ENCODE assay signal across 11 mouse cellular contexts in genomic region chr10:81462415-81462804, GRCm38 (mm10). TPM values are rescaled to one million over a fixed set of nuclear protein-coding genes. Genes with fewer than 3 reads are reported as not detected.
DNase-seq lines count a peak whose midpoint lies in the region; ATAC-seq and TF ChIP-seq lines count a peak whose summit lies in the region.
"Had no signal": no experiment of that assay in that cellular context is flagged by ENCODE, and none has a peak within 500 bp of the region (broad histone marks: within the 10 kb centered on the region; RNA-seq: fewer than 3 reads in every experiment).

No protein-coding gene starts in this region.

- H3K9ac ChIP-seq in ES-Bruce4 (ENCODE audit: low read depth, poor library complexity, severe bottlenecking): no peak overlapping the region
- H3K9ac ChIP-seq: forebrain, embryonic 13.5 days had no signal

- no peak for TF ChIP-seq EP300 in ES-Bruce4 (IDR thresholded peaks at IDR 0.05; ENCODE audit: insufficient read depth, low read depth, low read length)

- ATAC-seq in inflammation-experienced regulatory T-cells, adult 6 months: no peak
- ATAC-seq: forebrain, embryonic 13.5 days had no signal

- H3K27me3 ChIP-seq in ES-Bruce4 (ENCODE audit: control insufficient read depth, insufficient read depth, low read length, poor library complexity, severe bottlenecking): no peaks in the 10 kb centered on the region

- H3K36me3 ChIP-seq in ES-Bruce4 (ENCODE audit: control insufficient read depth, insufficient read depth, low read length, poor library complexity, severe bottlenecking): no peaks in the 10 kb centered on the region

- DNase-seq in cerebellum, postnatal 10 days: peak; percentile 36 to 45
- DNase-seq in cerebellum, adult 11 months: no peak
- peak; percentile 2 to 4 for DNase-seq in left cerebral cortex, adult 18-20 months (ENCODE audit: low spot score in 2 of 2)
- no peak for DNase-seq in left cerebral cortex, adult 11 months (ENCODE audit: low spot score)
- peak; percentile 5 to 16 for DNase-seq in right cerebral cortex, adult 2 months (ENCODE audit: low spot score in 2 of 2)
- no peak for DNase-seq in neural tube, embryonic 10.5 days (ENCODE audit: extremely low spot score, low spot score)

- no peak for TF ChIP-seq CTCF in ES-Bruce4 (IDR thresholded peaks at IDR 0.05; ENCODE audit: low read depth, low read length)

- H3K4me1 ChIP-seq in ES-Bruce4 (ENCODE audit: control insufficient read depth, insufficient read depth, low read length): no peaks in the 10 kb centered on the region

- no peak for TF ChIP-seq POLR2A in ES-Bruce4 (IDR thresholded peaks at IDR 0.05; ENCODE audit: insufficient read depth, low read length)

- H3K27ac ChIP-seq in ES-Bruce4 (ENCODE audit: insufficient read depth, low read length): no peak overlapping the region; the same call in 1 of the 2 replicates
- H3K27ac ChIP-seq: forebrain, embryonic 13.5 days had no signal

- H3K9me3 ChIP-seq in ES-Bruce4 (replicated peaks; ENCODE audit: control insufficient read depth, insufficient read depth, low read length, poor library complexity, severe bottlenecking): no peaks in the 10 kb centered on the region
- H3K9me3 ChIP-seq: forebrain, embryonic 13.5 days had no signal

- 0 out of 2 replicates have a peak overlapping the region, but pooled peaks have one; percentile 13 for H3K4me3 ChIP-seq in ES-Bruce4 (ENCODE audit: low read depth, low read length)
- H3K4me3 ChIP-seq: forebrain, embryonic 13.5 days had no signal

RNA-seq across cellular contexts. Expression of gene Nfic, which starts 7.0 kb away (rescaled TPM):
- total RNA-seq in left cerebral cortex, adult 18-20 months (2021): 10 to 100 TPM; 84.7 to 91.7 TPM
- polyA plus RNA-seq in ES-Bruce4 (2011; ENCODE audit: insufficient read depth, insufficient read length, low read depth, missing spikeins): 6.1 and 7.2 TPM in 2 replicates
- polyA plus RNA-seq in inflammation-experienced regulatory T-cells, adult 6 months (2017; shearing (Covaris generic)): 10 to 100 TPM; 13.8 to 17.2 (median 15.0) TPM

RNA-seq across cellular contexts. Expression of gene Celf5, which starts 20.1 kb away (rescaled TPM):
- total RNA-seq in left cerebral cortex, adult 18-20 months (2021): 100 to 1,000 TPM; 242 to 259 TPM
- 27.5 and 30.5 TPM in 2 replicates for polyA plus RNA-seq in ES-Bruce4 (2011; ENCODE audit: insufficient read depth, insufficient read length, low read depth, missing spikeins)
- polyA plus RNA-seq in inflammation-experienced regulatory T-cells, adult 6 months (2017; shearing (Covaris generic)): 1 to 10 TPM; 1.1 to 1.4 (median 1.2) TPM
- total RNA-seq: gastrocnemius, postnatal 36 days; monocyte, adult 5-6 weeks had no signal

RNA-seq across cellular contexts. Expression of gene Ncln, which starts 33.8 kb away (rescaled TPM):
- 10 to 100 TPM; 68.1 to 85.1 TPM for total RNA-seq in left cerebral cortex, adult 18-20 months (2021)
- polyA plus RNA-seq in ES-Bruce4 (2011; ENCODE audit: insufficient read depth, insufficient read length, low read depth, missing spikeins): 37.2 and 41.6 TPM in 2 replicates
- 10 to 100 TPM; 34.3 to 41.1 (median 36.9) TPM for polyA plus RNA-seq in inflammation-experienced regulatory T-cells, adult 6 months (2017; shearing (Covaris generic))

RNA-seq across cellular contexts. Expression of gene S1pr4, which starts 37.5 kb away (rescaled TPM):
- total RNA-seq in left cerebral cortex, adult 18-20 months (2021): under 1 TPM; 0.58 to 0.82 TPM
- polyA plus RNA-seq in ES-Bruce4 (2011; ENCODE audit: insufficient read depth, insufficient read length, low read depth, missing spikeins): 0.49 and 0.93 TPM in 2 replicates
- polyA plus RNA-seq in inflammation-experienced regulatory T-cells, adult 6 months (2017; shearing (Covaris generic)): 10 to 100 TPM; 49.1 to 93.2 (median 50.3) TPM

Comparison
In these comparisons a context has a peak if more than half of its experiments do, and no peak if none do; other contexts are left out.
1. DNase-seq: peak in cerebellum, postnatal 10 days (2 of 2), left cerebral cortex, adult 18-20 months (2 of 2) and right cerebral cortex, adult 2 months (2 of 2); none in cerebellum, adult 11 months (single experiment), left cerebral cortex, adult 11 months (single experiment) and neural tube, embryonic 10.5 days (single experiment).
2. RNA of gene Celf5, which starts 20.1 kb away (polyA plus RNA-seq): 27.5 to 30.5 TPM in ES-Bruce4; 1.1 to 1.4 TPM in inflammation-experienced regulatory T-cells, adult 6 months; every median in the first group is over 10 times any median in the second.